19 mouse cellular contexts compared by ENCODE assay signal in the genomic region with DNA sequence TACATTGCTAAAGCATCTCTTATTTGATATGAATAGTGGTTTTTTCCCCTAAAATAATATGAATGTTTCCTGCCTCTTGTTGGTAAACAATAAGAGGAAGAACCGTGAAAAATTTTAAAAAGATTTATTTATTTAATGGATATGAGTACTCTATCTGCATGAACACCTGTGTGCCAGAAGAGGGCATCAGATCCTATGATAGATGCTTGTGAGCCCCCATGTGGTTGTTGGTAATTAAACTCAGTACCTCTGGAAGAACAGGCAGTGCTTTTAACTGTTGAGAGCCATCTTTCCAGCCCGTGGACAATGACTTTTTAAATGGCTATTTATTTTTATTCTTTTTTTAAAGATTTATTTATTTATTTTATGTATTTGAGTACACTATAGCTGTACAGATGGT. TPM values are rescaled to one million over a fixed set of nuclear protein-coding genes. Genes with fewer than 3 reads are reported as not detected.
DNase-seq lines count a peak whose midpoint lies in the region; ATAC-seq and TF ChIP-seq lines count a peak whose summit lies in the region.
"Had no signal": no experiment of that assay in that cellular context is flagged by ENCODE, and none has a peak within 500 bp of the region (broad histone marks: within the 10 kb centered on the region; RNA-seq: fewer than 3 reads in every experiment).

No protein-coding gene starts in this region.

- ATAC-seq in midbrain, postnatal 0 days (ENCODE audit: low FRiP score), result no peak
- ATAC-seq in midbrain, embryonic 14.5 days (ENCODE audit: low FRiP score, low TSS enrichment), result no peak
- ATAC-seq: intestine, embryonic 16.5 days had no signal

- no peaks in the 10 kb centered on the region for H3K27me3 ChIP-seq in kidney, adult 2 months (replicated peaks; ENCODE audit: control insufficient read depth, insufficient read depth, low read length)
- H3K27me3 ChIP-seq in midbrain, postnatal 0 days (ENCODE audit: insufficient read depth, low read length), result no peaks in the 10 kb centered on the region
- no peaks in the 10 kb centered on the region for H3K27me3 ChIP-seq in midbrain, embryonic 14.5 days (ENCODE audit: control insufficient read depth, insufficient read depth, low read length)
- H3K27me3 ChIP-seq in E14TG2a.4 (ENCODE audit: insufficient read depth, low read length), result peaks cover 13% of the 10 kb centered on the region
- H3K27me3 ChIP-seq: embryonic facial prominence, embryonic 15.5 days; hindbrain, embryonic 12.5 days; limb, embryonic 15.5 days; neural tube, embryonic 12.5 days had no signal

- no peak for TF ChIP-seq CTCF in kidney, adult 2 months (conservative IDR thresholded peaks at IDR 0.05; ENCODE audit: insufficient read depth, insufficient read length, low read depth, low read length)
- peak; percentile 47 for TF ChIP-seq CTCF in midbrain, postnatal 0 days (IDR thresholded peaks at IDR 0.05)
- TF ChIP-seq CTCF in E14TG2a.4 (conservative IDR thresholded peaks at IDR 0.05; ENCODE audit: low read length), result peak; percentile 35

- TF ChIP-seq POLR2A in kidney, adult 2 months (IDR thresholded peaks at IDR 0.05; ENCODE audit: low read depth, low read length), result no peak

- H3K36me3 ChIP-seq in kidney, adult 2 months (ENCODE audit: control insufficient read depth, insufficient read depth, low read length), result no peaks in the 10 kb centered on the region
- H3K36me3 ChIP-seq in midbrain, postnatal 0 days (ENCODE audit: insufficient read depth, low read length), result no peaks in the 10 kb centered on the region
- 0 out of 2 replicates have a peak, but pooled peaks cover 4% of the 10 kb centered on the region for H3K36me3 ChIP-seq in midbrain, embryonic 14.5 days (ENCODE audit: control insufficient read depth, insufficient read depth, low read length)
- H3K36me3 ChIP-seq in E14TG2a.4 (ENCODE audit: insufficient read depth, low read length), result peaks cover 13% of the 10 kb centered on the region

- H3K9me3 ChIP-seq in midbrain, postnatal 0 days (ENCODE audit: low read length), result no peaks in the 10 kb centered on the region
- no peaks in the 10 kb centered on the region for H3K9me3 ChIP-seq in midbrain, embryonic 14.5 days (ENCODE audit: control insufficient read depth, low read length)
- H3K9me3 ChIP-seq in E14TG2a.4 (ENCODE audit: low read length), result no peaks in the 10 kb centered on the region
- H3K9me3 ChIP-seq: embryonic facial prominence, embryonic 15.5 days; forebrain, embryonic 10.5 days; hindbrain, embryonic 12.5 days; limb, embryonic 15.5 days; neural tube, embryonic 12.5 days had no signal

- H3K4me2 ChIP-seq in midbrain, postnatal 0 days (ENCODE audit: low read depth, low read length, poor library complexity, severe bottlenecking), result no peak overlapping the region
- H3K4me2 ChIP-seq in midbrain, embryonic 14.5 days (ENCODE audit: low read length), result no peak overlapping the region
- H3K4me2 ChIP-seq: embryonic facial prominence, embryonic 15.5 days; hindbrain, embryonic 12.5 days; limb, embryonic 15.5 days; neural tube, embryonic 12.5 days had no signal

- no peak overlapping the region for H3K4me3 ChIP-seq in kidney, adult 2 months (ENCODE audit: insufficient read depth, low read depth, low read length)
- no peak overlapping the region for H3K4me3 ChIP-seq in midbrain, postnatal 0 days (ENCODE audit: low read depth, low read length)
- H3K4me3 ChIP-seq in midbrain, embryonic 14.5 days (replicated peaks; ENCODE audit: low read depth, low read length), result no peak overlapping the region
- H3K4me3 ChIP-seq in E14TG2a.4 (replicated peaks; ENCODE audit: low read length), result no peak overlapping the region
- H3K4me3 ChIP-seq: embryonic facial prominence, embryonic 15.5 days; forebrain, embryonic 10.5 days; hindbrain, embryonic 12.5 days; limb, embryonic 15.5 days; neural tube, embryonic 12.5 days had no signal

- H3K9ac ChIP-seq in midbrain, postnatal 0 days (replicated peaks; ENCODE audit: low read length, poor library complexity, severe bottlenecking), result no peak overlapping the region
- no peak overlapping the region for H3K9ac ChIP-seq in midbrain, embryonic 14.5 days (replicated peaks; ENCODE audit: low read length)
- H3K9ac ChIP-seq: embryonic facial prominence, embryonic 15.5 days; hindbrain, embryonic 12.5 days; limb, embryonic 15.5 days; neural tube, embryonic 12.5 days had no signal

- 65% methylated on average over 2 of the region's 2 CpGs for WGBS in kidney, adult 2 months
- WGBS in midbrain, postnatal 0 days, result 93% methylated on average over 2 of the region's 2 CpGs
- WGBS in midbrain, embryonic 14.5 days, result 92% methylated on average over 2 of the region's 2 CpGs

- peaks cover 7% of the 10 kb centered on the region; the same call in 1 of the 2 replicates for H3K4me1 ChIP-seq in kidney, adult 2 months (ENCODE audit: control insufficient read depth, insufficient read depth, low read length)
- no peaks in the 10 kb centered on the region for H3K4me1 ChIP-seq in midbrain, postnatal 0 days (ENCODE audit: insufficient read depth, low read length)
- peaks cover 9% of the 10 kb centered on the region for H3K4me1 ChIP-seq in midbrain, embryonic 14.5 days (ENCODE audit: control insufficient read depth, insufficient read depth, low read length)
- peaks cover 38% of the 10 kb centered on the region for H3K4me1 ChIP-seq in E14TG2a.4 (replicated peaks; ENCODE audit: low read depth, low read length)

- intact Hi-C loops in heart, postnatal 25 days (cut with DNase I), result no loop called here
- intact Hi-C loops in heart, postnatal 36 days (cut with DNase I), result no loop called here

- H3K27ac ChIP-seq in kidney, adult 2 months (ENCODE audit: insufficient read depth, low read depth, low read length), result no peak overlapping the region
- no peak overlapping the region for H3K27ac ChIP-seq in midbrain, postnatal 0 days (ENCODE audit: low read depth, low read length)
- H3K27ac ChIP-seq in midbrain, embryonic 14.5 days (replicated peaks; ENCODE audit: low read depth, low read length), result no peak overlapping the region
- H3K27ac ChIP-seq: embryonic facial prominence, embryonic 15.5 days; forebrain, embryonic 10.5 days; hindbrain, embryonic 12.5 days; limb, embryonic 15.5 days; neural tube, embryonic 12.5 days had no signal

- DNase-seq in kidney, adult 2 months, result peak; percentile 42
- DNase-seq in kidney, adult 11 months, result no peak
- no peak for DNase-seq in midbrain, postnatal 0 days (ENCODE audit: low spot score)
- DNase-seq in midbrain, embryonic 14.5 days, result no peak
- DNase-seq in naive thymus-derived CD4-positive, alpha-beta T cell, adult 2 months (ENCODE audit: low read depth), result peak; percentile 45
- DNase-seq in heart, postnatal 25 days (ENCODE audit: low spot score), result no peak
- DNase-seq in heart, postnatal 36 days, result no peak
- DNase-seq: adrenal gland, adult 2 months; cerebellum, postnatal 10 days; embryo, embryonic 11 days; kidney, postnatal 14 days; thymus, postnatal 36 days had no signal

RNA-seq across cellular contexts. Expression of gene Rcor1, which starts 5.7 kb away (rescaled TPM):
- 9.7 and 11.5 TPM in 2 replicates for polyA plus RNA-seq in kidney, adult 2 months (2012; rRNA removed)
- 11.3 and 14.9 TPM in 2 replicates for total RNA-seq in midbrain, postnatal 0 days (2014; rRNA removed)
- polyA plus RNA-seq in midbrain, postnatal 0 days (2015; fragmentation: Nextera tagmentation; extraction: Ambion mirVana), result 2.5 and 2.7 TPM in 2 replicates
- polyA plus RNA-seq in midbrain, embryonic 14.5 days (2014; fragmentation: Nextera tagmentation; extraction: Ambion mirVana), result 6.6 and 7.6 TPM in 2 replicates
- 10 to 100 TPM; 14.8 to 17.4 TPM for total RNA-seq in heart, postnatal 25 days (2021)
- total RNA-seq in heart, postnatal 36 days (2021), result 10 to 100 TPM; 15.0 to 16.0 TPM

Comparison
In these comparisons a context has a peak if more than half of its experiments do, and no peak if none do; other contexts are left out.
1. DNase-seq: peak in kidney, adult 2 months (single experiment) and naive thymus-derived CD4-positive, alpha-beta T cell, adult 2 months (single experiment); none in kidney, adult 11 months (single experiment), midbrain, postnatal 0 days (single experiment), midbrain, embryonic 14.5 days (single experiment), heart, postnatal 25 days (single experiment) and heart, postnatal 36 days (0 of 2).